8 mouse cellular contexts compared by ENCODE assay signal in genomic region chr4:117131890-117132793, GRCm38 (mm10). TPM values are rescaled to one million over a fixed set of nuclear protein-coding genes. Genes with fewer than 3 reads are reported as not detected.
DNase-seq lines count a peak whose midpoint lies in the region; ATAC-seq and TF ChIP-seq lines count a peak whose summit lies in the region.
"Had no signal": no experiment of that assay in that cellular context is flagged by ENCODE, and none has a peak within 500 bp of the region (broad histone marks: within the 10 kb centered on the region; RNA-seq: fewer than 3 reads in every experiment).

No protein-coding gene starts in this region.

- no peaks in the 10 kb centered on the region; the same call in 1 of the 2 replicates for H3K27me3 ChIP-seq in thymus, adult 2 months (ENCODE audit: control insufficient read depth, insufficient read depth, low read length)
- H3K27me3 ChIP-seq in forebrain, embryonic 12.5 days, result peaks cover 31% of the 10 kb centered on the region
- H3K27me3 ChIP-seq in liver, postnatal 0 days (ENCODE audit: insufficient read depth, low read length), result peaks cover 17% of the 10 kb centered on the region

- peak overlapping the region; percentile 83 for H3K9ac ChIP-seq in forebrain, embryonic 12.5 days
- H3K9ac ChIP-seq in liver, postnatal 0 days (replicated peaks), result peak overlapping the region; percentile 88

- peaks cover 11% of the 10 kb centered on the region for H3K4me1 ChIP-seq in thymus, adult 2 months (replicated peaks; ENCODE audit: control insufficient read depth, insufficient read depth, low read length)
- H3K4me1 ChIP-seq in forebrain, embryonic 12.5 days, result peaks cover 38% of the 10 kb centered on the region
- peaks cover 33% of the 10 kb centered on the region for H3K4me1 ChIP-seq in liver, postnatal 0 days (ENCODE audit: insufficient read depth)

- no peak for TF ChIP-seq POLR2A in thymus, adult 2 months (IDR thresholded peaks at IDR 0.05; ENCODE audit: control insufficient read depth, extremely low read depth, insufficient read depth, low read length, poor library complexity)

- peak overlapping the region; percentile 93 for H3K4me2 ChIP-seq in forebrain, embryonic 12.5 days
- peak overlapping the region; percentile 98 for H3K4me2 ChIP-seq in liver, postnatal 0 days (ENCODE audit: low read depth, low read length)

- no peak for TF ChIP-seq EP300 in liver, postnatal 0 days (IDR thresholded peaks at IDR 0.05; ENCODE audit: low read depth)

- TF ChIP-seq CTCF in thymus, adult 2 months (IDR thresholded peaks at IDR 0.05; ENCODE audit: borderline replicate concordance, control insufficient read depth, extremely low read depth, insufficient read depth, low read length, poor library complexity), result no peak
- TF ChIP-seq CTCF in liver, postnatal 0 days (IDR thresholded peaks at IDR 0.05; ENCODE audit: low read depth), result no peak

- H3K4me3 ChIP-seq in thymus, adult 2 months (ENCODE audit: control insufficient read depth, insufficient read depth, low read length), result 0 out of 2 replicates have a peak overlapping the region, but pooled peaks have one; percentile 61
- H3K4me3 ChIP-seq in forebrain, embryonic 12.5 days (replicated peaks), result peak overlapping the region; percentile 87
- peak overlapping the region; percentile 92 for H3K4me3 ChIP-seq in liver, postnatal 0 days (ENCODE audit: low read depth, low read length)

- H3K36me3 ChIP-seq in thymus, adult 2 months (ENCODE audit: control insufficient read depth, insufficient read depth, low read length), result no peaks in the 10 kb centered on the region
- peaks cover 22% of the 10 kb centered on the region for H3K36me3 ChIP-seq in forebrain, embryonic 12.5 days (replicated peaks)
- peaks cover 25% of the 10 kb centered on the region for H3K36me3 ChIP-seq in liver, postnatal 0 days (replicated peaks; ENCODE audit: insufficient read depth, low read length)

- ATAC-seq in forebrain, embryonic 12.5 days (ENCODE audit: low FRiP score), result peak; percentile 52
- no peak for ATAC-seq in liver, postnatal 0 days

- no peaks in the 10 kb centered on the region for H3K9me3 ChIP-seq in forebrain, embryonic 12.5 days
- H3K9me3 ChIP-seq in liver, postnatal 0 days (ENCODE audit: low read length), result no peaks in the 10 kb centered on the region

- DNase-seq in thymus, adult 2 months, result no peak
- DNase-seq in thymus, postnatal 14 days, result no peak
- no peak for DNase-seq in liver, postnatal 0 days
- DNase-seq in T-cell, adult 2 months (ENCODE audit: low spot score), result no peak
- DNase-seq in adipocyte (ENCODE audit: low spot score), result no peak
- DNase-seq in adrenal gland, postnatal 14 days, result no peak

- 85% methylated on average over 7 of the region's 7 CpGs for WGBS in thymus, adult 2 months
- 3% methylated on average over 7 of the region's 7 CpGs for WGBS in forebrain, embryonic 12.5 days
- 55% methylated on average over 7 of the region's 7 CpGs for WGBS in liver, postnatal 0 days (ENCODE audit: insufficient replicate concordance)

- H3K27ac ChIP-seq in thymus, adult 2 months (ENCODE audit: control insufficient read depth, insufficient read depth, low read length), result no peak overlapping the region
- peak overlapping the region; percentile 69 for H3K27ac ChIP-seq in forebrain, embryonic 12.5 days
- no peak overlapping the region for H3K27ac ChIP-seq in liver, postnatal 0 days (ENCODE audit: low read depth)

RNA-seq across cellular contexts. Expression of gene Plk3, which starts 1.6 kb away (rescaled TPM):
- polyA plus RNA-seq in thymus, adult 2 months (2012; rRNA removed), result 18.0 and 21.4 TPM in 2 replicates
- 17.7 and 23.1 TPM in 2 replicates for polyA plus RNA-seq in forebrain, embryonic 12.5 days (2016; fragmentation: Nextera tagmentation; extraction: Ambion mirVana)
- 4.8 TPM in 2 replicates for polyA plus RNA-seq in liver, postnatal 0 days (2015; fragmentation: Nextera tagmentation; extraction: Ambion mirVana)
- total RNA-seq in adrenal gland, postnatal 14 days (2021), result 8.4 and 19.0 TPM in 2 replicates

RNA-seq across cellular contexts. Expression of gene Tctex1d4, which starts 5.5 kb away (rescaled TPM):
- 1.1 and 2.0 TPM in 2 replicates for polyA plus RNA-seq in thymus, adult 2 months (2012; rRNA removed)
- polyA plus RNA-seq in forebrain, embryonic 12.5 days (2016; fragmentation: Nextera tagmentation; extraction: Ambion mirVana), result not detected in 2 replicates
- polyA plus RNA-seq in liver, postnatal 0 days (2015; fragmentation: Nextera tagmentation; extraction: Ambion mirVana), result 0.33 TPM in 1 of 2 replicates, not detected in the other
- not detected in 2 replicates for total RNA-seq in adrenal gland, postnatal 14 days (2021)
- polyA plus RNA-seq: erythroblast, embryonic 14.5 days had no signal

RNA-seq across cellular contexts. Expression of gene Btbd19, which starts 6.6 kb away (rescaled TPM):
- 18.6 and 20.3 TPM in 2 replicates for polyA plus RNA-seq in thymus, adult 2 months (2012; rRNA removed)
- 3.2 and 5.2 TPM in 2 replicates for polyA plus RNA-seq in forebrain, embryonic 12.5 days (2016; fragmentation: Nextera tagmentation; extraction: Ambion mirVana)
- 2.3 and 2.5 TPM in 2 replicates for polyA plus RNA-seq in liver, postnatal 0 days (2015; fragmentation: Nextera tagmentation; extraction: Ambion mirVana)
- total RNA-seq in adrenal gland, postnatal 14 days (2021), result 6.3 and 10.2 TPM in 2 replicates

RNA-seq across cellular contexts. Expression of gene Rps8, which starts 23.9 kb away (rescaled TPM):
- polyA plus RNA-seq in thymus, adult 2 months (2012; rRNA removed), result 698 and 732 TPM in 2 replicates
- polyA plus RNA-seq in forebrain, embryonic 12.5 days (2016; fragmentation: Nextera tagmentation; extraction: Ambion mirVana), result 668 and 669 TPM in 2 replicates
- 543 and 557 TPM in 2 replicates for polyA plus RNA-seq in liver, postnatal 0 days (2015; fragmentation: Nextera tagmentation; extraction: Ambion mirVana)
- 935 and 1,177 TPM in 2 replicates for total RNA-seq in adrenal gland, postnatal 14 days (2021)

RNA-seq across cellular contexts. Expression of gene Ptch2, which starts 36.3 kb away (rescaled TPM):
- 0.89 and 0.92 TPM in 2 replicates for polyA plus RNA-seq in thymus, adult 2 months (2012; rRNA removed)
- polyA plus RNA-seq in forebrain, embryonic 12.5 days (2016; fragmentation: Nextera tagmentation; extraction: Ambion mirVana), result 5.9 and 6.7 TPM in 2 replicates
- 0.43 and 0.52 TPM in 2 replicates for polyA plus RNA-seq in liver, postnatal 0 days (2015; fragmentation: Nextera tagmentation; extraction: Ambion mirVana)
- 7.9 and 8.3 TPM in 2 replicates for total RNA-seq in adrenal gland, postnatal 14 days (2021)
